Mouse (Mus musculus) cerebellum, adult 11-12 months (tissue): Measurements from ENCODE around the gene Spata2.
A peak's percentile ranks its signal among the peaks of the same experiment; 100 is the strongest.

ENCODE experiments used
- DNase-seq: peaks from one replicate; pipeline ENCODE4 v3.0.0; 2022

Gene Spata2

DNA sequence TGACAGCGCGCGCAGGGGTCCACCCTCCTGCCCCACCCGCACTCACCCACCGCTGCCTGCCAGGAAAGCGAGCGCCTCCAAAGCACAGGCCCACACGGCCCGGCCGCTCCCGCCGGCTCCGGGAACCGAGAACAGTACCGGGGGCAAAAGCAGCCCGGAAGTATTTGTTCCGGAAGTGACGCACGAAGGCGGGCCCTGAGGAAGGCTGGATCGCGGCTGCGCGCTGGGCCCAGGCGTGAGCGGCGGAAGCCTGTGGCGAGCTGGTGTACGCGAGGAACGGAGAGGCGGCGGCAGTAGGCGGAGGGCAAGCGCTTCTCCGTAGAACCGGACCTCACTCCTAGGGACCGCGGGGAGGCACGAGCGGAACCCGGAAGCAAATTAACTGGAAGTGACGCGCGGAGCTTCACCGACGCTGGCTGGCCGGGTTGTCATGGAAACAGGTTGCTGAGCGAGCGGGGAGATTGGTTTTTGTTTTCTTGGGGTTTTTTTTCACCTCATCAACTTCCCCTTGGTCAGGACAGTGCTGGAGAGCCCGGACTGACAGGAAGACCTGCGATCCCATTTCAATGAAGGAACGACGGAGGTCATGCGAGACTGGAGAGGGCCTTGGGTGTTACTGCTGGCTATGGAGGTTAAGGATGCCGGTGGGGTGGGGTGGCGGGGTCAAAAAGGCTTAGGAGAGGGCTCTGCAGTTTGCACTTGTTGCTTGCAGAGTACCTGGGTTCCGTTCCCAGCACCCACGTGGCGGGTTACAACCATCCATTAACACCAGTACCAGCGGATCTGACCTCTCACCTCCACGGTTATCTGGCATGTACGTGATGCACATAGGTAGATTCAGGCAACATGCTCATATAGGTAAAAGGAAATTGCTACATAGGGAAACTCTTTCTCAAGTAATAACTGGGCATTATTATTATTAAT, at the start of gene Spata2:
Spata2 (minus strand) TSS at position 175 of the 924 bp plus-strand sequence.
- DNase-seq = peak; percentile 93

DNA sequence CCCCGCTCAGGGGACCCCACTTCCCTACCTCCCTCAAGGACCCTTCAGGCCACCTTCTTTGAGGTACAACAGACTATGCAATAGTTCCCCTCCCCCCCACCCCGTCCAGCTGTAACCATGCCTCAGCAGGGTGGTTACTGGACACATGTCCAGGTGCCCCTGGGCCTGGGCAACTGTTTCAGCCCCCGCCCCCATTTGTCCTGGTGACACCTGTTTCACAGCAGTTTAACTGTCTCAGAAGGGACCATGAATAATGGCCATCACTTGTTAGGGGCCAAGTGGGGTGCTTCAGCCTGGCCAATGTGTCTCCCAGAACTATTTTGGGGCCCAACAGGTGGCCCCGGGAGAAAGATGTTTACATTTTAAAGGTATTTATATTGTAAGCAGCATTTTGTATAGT, 49.7 kb upstream of the Spata2 start:
- no peak for DNase-seq

DNA sequence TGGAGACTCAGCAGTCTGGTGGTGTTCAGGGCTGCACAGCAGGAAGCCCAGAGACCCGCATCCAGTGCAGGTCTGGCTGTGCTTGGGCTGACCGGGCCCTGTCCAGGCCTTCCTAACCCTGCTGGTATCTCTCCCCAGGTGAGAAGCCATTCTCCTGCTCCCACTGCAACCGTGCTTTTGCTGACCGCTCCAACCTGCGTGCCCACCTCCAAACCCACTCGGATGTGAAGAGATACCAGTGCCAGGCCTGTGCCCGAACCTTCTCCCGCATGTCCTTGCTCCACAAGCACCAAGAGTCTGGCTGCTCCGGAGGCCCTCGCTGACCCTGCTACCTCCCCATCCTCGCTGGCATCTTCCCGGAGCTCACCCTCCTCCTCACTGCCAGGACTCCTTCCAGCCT, 49.1 kb upstream of the Spata2 start:
- no peak for DNase-seq

DNA sequence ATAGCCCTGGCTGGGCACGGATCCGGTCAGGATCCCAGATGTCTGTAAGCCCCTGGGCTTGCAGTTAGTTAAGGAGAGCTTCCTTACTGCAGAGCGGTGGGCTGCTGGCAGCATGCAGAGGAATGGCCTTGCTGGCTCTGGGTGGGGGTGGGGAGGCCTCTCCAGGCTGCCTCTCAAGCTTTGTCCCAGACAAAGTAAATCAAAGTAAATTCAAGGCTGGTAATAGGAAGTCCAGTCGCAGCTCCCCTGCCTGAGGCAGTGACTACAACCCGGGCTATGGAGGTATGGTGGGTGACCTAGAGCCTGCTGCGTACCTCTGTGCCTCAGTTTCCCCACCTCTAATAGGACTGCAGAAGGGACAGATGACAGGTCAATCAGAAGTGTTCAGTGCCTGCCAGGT, 48.6 kb upstream of the Spata2 start:
- no peak for DNase-seq

DNA sequence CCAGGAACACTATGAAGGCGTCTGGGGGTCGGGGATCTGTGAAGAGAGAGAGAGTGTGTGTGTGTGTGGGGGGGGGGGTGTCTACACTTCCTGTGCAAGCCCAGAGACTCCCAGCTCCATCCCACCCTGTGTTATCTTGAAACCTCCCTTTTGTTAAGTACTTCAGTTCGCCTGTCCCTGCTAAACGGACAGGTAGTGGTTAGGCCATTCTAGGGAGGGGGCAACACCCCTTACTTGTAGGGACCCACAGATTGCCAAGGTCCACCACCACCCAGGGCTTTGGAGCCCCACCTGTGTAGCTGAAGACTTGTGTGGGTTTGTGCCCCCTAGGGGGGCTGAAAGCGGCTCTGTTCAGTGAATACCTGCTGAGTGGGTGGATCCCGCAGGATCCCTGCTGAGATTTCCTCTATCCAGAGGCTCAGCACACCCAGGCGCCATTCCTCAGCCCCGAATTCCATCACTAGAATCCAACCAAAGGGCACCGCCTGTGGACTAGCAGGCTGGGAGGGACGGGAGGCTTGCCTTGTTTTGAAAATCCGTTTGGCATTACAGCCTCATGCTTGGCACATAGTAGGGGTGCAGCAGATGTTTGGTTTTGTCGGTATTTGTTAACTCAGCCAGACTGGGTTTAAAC, 47.9 kb upstream of the Spata2 start:
- no peak for DNase-seq

DNA sequence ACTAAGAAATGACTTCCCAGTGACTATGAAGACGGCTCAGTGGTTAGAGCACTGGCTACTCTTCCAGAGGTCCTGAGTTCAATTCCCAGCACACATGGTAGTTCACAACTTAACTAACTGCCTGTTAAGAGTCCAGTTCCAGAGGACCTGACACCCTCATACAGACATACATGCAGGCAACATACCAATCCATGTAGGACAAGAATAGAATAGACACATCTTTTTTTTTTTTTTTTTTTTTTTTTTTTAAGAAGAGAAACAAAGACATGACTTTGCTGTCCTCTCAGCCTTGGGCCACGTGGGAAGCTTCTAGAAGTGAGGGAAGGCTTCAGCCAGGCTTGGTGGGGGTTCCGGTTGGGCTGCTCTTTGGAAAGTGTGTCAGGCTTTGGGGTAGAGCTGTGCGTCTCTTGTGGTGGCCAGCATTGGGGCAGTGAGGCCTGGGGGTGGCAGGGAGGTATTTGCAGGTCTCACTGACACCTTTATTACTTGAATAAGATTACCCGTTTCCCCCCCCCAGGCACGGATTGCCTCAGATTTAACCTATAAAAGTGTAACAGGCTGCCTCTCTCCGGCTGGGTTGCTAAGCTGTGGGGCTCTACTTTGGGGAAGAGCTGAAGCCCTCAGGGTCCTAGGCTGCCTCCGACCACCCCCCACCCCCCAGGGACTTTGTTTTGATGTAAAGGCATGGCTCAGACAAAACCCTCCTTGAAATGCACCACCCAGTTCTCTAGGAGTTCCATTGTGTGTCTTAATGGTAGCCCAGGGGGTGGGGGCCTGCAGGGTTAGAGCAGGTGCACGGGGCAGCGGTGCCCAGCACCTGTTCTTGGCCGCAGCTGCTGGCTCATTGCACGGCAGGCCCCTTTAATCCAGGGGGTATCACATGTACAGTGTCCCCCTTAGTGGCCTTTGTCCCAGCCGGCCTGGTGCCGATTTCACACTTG, 47.1 kb upstream of the Spata2 start:
- DNase-seq = no peak

DNA sequence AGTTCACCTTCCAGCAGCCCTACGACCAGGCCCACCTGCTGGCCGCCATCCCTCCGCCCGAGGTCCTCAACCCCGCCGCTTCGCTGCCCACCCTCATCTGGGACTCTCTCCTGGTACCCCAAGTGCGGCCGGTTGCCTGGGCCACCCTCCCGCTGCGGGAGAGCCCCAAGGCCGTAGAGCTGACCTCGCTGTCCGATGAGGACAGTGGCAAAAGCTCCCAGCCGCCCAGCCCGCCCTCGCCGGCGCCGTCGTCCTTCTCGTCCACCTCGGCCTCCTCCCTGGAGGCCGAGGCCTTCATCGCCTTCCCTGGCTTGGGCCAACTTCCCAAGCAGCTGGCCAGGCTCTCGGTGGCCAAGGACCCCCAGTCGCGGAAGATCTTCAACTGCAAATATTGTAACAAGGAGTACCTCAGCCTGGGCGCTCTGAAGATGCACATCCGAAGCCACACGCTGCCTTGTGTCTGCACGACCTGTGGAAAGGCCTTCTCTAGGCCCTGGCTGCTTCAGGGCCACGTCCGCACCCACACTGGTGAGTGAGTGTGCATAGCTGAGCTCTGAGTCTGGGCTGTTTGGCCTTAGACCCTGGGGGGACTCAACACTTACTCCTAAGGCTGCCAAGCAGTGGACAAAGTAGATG, 46.1 kb upstream of the Spata2 start:
- no peak for DNase-seq

DNA sequence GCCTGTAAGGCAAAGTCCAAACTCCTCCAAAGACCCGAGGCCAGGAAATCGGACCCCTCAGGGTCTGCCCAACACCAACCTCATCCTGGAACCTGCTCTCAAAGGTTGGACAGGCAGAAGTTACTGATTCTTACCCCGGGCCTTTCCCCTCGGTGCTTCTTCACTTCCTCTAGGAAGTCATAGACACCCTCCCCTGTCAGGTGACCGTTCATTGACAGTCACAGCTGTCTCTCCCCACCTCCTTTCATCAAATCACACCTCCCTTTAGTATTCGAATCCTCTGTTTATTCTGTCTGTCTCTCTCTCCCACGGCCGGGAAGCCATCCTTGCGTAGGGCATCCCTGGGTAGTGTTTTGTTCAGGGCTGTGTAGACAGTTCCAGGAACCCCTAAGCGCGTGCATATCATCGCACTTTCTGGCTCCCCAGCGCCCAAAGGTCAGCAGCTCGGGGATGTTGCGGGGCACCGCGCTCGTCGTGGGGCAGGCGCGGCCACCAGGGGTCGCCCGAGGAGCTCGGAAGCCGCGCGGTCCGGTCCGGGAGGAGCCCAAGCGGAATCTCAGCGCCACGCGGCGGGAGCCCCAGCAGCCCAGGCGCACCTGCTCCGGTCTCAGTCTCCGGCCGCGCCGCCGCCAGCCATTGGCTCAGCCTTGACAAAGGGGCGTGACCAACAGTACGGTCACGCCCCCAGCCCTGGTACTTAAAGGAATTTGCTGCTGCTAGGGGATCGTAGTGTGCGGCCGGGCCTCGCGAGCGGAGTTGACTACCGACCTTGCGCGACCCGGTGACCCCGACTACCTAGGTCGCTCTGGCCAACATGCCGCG, 45.0 kb upstream of the Spata2 start, which contains the start of gene Snai1:
Snai1 (plus strand) TSS at position 720 of the 822 bp plus-strand sequence.
- DNase-seq = peak; percentile 89

DNA sequence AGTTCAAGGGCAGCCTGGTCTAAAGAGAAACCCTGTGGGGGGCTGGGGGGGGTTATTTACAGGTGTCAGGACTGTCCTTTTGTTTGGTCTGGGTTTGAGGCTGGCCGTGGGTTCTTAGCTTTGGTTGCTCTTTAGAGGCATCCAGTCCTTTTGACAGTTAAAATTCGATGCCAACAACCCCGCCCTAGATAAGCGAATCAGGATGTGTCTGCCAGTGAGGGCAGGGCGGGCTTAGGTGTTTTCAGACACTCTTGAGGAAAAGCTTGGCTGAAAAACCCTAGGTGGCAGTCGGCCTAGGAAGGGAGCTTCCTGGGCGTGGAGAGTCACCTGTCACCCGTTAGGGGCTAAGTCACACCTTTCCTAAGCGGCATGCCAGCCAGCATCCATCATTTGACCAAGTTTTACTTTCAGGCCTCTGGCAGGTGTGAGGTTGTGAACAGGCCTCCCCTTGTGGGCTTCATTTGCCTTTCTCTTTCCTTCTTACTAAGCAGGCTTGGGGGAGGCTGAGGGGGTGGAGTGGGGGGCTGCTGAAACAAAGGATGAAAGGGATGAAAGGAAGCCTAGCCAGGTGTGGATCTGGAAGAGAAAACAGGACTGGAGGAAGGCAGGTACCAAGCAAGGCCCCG, 43.7 kb upstream of the Spata2 start:
- DNase-seq = no peak

DNA sequence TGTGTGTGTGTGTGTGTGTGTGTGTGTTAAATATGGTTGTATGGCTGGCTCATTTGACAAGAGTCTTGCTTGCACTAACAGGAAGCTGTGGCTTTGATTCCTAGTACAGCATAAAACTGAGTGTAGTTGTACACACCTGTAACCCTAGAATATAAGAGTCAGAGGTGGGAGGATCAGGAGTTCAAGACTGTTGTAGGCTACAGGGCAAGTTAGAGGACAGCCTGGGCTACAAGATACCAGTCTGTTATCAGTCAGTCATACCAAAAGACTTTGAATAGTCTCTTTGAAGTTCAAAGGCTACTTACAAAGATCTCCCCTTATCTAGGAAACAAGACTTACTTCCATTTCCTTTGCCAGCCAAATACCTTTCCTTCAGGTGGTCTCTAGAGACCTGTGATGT, 41.2 kb upstream of the Spata2 start:
- DNase-seq = no peak

DNA sequence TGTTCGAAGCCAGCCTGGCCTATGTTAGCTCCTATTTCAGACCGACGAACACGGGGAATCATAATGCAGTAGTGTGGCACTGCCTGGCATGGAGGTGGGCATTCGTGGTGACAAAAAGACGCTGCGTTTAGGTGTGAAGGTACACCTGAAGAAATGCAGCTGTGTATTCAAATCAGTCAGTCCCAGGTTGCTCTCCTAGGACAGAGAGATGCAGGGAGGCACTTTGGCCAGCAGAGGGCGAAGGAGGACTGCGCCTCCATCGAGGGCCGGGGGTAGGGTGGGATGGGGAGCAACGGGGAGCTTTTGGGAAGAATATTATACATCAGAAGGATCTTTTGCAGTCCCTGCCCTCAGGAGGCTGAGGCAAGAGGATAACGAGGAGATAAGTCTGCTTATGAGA, 39.4 kb upstream of the Spata2 start:
- no peak for DNase-seq

DNA sequence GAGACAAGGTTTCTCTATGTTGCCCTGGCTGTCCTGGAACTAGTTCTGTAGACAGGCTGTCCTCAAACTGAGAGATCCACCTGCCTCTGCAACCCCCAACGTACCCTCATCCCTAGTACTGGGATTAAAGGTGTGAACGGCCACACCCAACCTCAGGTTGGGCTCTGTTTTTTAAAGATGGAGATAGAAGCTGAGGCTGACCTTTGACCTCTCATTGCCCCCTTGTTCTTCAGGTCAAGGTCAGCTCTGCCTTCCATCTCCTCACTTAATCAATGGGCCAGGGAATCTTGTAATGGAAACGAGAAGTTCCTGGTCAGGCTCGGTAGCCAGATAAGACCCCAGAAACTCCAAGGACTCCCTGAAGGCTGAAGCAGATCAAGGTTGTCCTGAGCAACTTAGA, 37.8 kb upstream of the Spata2 start:
- DNase-seq = no peak

DNA sequence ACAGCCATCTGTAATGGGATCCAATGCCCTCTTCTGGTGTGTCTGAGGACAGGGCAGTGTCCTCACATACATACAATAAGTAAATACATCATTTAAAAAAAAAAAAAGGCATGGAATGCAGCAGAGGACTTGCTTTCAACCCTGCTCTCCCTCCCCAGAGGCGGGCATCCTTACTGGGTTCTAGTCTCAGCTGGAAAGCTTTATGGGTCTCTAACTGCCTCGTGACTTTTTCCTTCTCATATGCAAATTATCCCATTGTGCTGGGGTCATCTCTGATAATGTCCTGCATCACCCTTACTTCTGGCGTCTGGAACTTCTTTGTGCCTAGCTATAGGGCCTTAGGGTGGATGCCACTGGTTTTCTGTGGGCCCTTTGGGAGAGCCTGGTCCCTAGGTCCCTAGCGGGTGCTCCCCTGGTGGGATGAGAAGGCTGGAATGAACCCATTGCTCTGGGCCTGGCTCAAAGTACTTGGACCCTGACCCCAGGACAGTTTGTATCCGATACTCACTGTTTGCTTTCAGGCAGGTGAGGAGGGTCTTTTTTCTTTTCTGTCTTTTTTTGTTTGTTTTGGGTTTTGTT, 37.3 kb upstream of the Spata2 start:
- DNase-seq = no peak

DNA sequence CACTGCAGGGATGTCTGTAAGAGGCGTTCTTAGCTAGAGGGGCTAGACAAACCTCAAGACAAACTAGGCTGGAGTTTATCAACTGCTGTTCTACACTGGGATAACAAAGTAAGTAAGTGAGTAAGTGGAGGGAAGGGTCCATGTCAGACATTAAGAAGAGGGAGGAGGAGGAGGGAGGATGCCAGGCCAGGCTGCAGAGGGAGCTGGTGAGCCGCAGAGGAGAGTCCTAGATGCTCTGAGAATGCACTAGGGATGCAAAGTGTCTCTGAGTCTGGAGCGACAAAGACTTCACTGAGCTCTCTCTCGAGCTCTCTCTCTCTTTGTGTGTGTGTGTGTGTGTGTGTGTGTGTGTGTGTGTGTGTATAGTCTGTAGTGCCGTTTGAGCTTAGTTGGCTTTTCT, 35.6 kb upstream of the Spata2 start:
- DNase-seq = no peak

DNA sequence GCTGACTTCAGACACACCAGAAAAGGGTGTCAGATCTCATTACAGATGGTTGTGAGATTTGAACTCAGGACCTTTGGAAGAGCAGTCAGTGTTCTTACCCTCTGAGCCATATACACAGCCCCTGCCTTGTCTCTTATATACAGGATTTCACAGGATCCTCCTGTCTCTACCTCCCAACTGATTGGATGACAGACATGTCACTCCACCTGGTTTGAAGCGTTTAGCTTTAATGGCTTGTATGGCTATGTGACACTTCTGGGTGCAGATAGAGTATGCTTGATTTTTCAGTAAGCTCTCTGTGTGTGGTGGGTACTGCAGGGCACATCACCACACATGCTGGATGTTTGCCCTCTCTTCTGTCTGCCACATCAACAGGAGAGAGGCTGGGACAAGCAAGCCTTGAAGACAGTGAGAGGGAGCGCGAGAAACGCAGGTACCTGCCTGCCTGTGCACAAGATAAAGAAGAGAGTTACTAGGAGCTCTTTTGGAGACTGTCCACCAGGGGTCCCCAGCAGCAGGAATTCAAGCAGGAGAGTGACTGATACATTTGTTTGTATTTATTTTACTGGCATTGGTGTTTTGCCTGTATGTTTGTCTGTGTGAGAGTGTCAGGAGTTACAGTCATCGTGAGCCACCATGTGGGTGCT, 27.0 kb upstream of the Spata2 start:
- DNase-seq = no peak

DNA sequence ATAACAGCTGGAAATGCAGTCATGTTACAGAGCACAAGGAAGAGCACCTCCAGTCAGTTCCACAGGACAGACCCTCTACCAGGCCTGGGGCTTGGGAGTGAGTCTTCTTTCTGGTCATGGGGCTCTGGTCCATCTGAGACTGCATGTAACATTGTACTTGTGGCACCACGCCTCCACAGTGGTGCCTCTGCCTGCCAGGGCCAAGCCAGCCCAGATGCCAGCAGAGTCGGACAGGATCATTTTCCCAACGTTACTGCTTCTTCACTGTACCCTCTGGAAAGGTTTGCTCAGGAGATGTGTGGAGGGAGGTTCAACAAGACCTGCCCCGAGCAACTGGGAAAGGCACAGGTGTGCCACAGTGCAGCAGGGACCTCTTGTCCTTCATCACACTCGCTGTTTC, 23.0 kb upstream of the Spata2 start:
- DNase-seq = no peak

DNA sequence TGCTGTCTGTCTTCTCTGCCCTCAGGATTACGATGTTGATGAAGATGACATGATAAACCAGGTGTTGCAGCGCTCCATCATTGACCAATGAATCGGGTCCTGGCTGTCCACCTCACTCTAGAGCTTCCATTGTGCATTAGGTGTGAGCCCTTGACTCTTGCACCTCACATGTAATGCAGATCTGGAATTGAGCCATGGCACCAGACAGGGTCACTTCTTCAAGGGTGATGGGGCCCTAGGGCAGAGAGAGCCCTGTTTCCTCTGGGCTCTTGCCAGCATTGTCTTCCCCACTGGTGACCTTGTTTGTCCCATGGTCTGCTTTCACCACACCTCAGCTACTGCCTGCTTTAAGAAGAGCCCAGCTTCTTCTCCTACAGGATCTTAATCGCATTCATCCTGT, 22.0 kb upstream of the Spata2 start:
- DNase-seq = no peak

DNA sequence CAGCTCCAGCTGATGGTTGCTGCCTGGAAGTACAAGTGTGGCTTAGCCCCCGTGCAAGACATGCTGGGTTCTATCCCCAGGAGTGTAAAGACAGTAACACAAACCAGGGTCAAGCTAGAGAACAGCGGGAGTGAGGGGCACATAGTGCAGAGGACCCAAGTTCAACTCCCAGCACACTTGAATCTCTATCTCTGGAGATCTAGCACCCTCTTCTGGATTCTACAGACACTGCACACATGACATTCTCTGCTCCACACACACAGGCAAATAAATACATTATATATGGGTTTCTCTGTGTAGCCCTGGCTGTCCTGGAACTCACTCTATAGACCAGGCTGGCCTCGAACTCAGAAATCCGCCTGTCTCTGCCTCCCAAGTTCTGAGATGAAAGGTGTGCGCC, 20.3 kb upstream of the Spata2 start:
- DNase-seq = no peak

DNA sequence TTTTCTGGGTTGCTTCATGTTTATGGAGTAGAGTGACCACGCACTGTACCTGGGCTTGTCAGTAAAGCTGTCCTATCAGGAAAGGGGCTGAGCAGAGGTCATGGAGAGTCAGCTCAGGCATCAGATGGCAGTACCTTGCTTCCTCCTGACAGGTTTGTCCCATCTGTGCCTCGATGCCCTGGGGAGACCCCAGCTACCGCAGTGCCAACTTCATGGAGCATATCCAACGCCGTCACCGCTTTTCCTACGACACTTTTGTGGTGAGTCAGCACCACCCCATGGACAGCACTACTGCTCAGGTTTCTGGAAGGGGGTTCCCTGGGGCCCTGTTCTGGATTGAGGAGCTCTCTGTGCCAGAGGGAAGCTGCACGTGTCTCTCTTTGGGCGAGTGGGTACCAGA, 19.7 kb upstream of the Spata2 start:
- no peak for DNase-seq

DNA sequence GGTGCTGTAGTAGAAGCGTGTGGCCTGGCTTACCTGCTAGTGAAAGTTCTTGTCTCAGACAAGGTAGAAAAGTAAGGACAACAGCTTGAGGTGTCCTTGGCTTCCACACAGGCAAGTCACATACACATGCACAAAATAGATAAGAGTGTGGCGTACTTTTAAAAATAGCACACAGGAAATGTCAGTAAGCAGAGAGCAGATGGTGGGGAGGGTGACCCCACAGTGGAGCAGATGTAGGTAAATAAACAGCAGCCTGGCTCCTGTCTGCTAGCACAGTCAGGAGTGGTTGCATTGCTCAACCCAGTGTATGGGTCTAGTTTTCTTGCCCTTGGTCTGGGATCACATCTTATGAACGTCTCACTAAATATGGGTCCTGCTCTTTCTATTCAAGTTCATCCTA, 17.8 kb upstream of the Spata2 start:
- DNase-seq = no peak
